Mouse (Mus musculus): ENCODE measurements at regions not wholly inside any gene's neighbourhood (a gene's known extent, or its start where the extent isn't known, plus 50 kb on each side); places are given as distances from the start of the nearest gene placed in this dataset.

DNA sequence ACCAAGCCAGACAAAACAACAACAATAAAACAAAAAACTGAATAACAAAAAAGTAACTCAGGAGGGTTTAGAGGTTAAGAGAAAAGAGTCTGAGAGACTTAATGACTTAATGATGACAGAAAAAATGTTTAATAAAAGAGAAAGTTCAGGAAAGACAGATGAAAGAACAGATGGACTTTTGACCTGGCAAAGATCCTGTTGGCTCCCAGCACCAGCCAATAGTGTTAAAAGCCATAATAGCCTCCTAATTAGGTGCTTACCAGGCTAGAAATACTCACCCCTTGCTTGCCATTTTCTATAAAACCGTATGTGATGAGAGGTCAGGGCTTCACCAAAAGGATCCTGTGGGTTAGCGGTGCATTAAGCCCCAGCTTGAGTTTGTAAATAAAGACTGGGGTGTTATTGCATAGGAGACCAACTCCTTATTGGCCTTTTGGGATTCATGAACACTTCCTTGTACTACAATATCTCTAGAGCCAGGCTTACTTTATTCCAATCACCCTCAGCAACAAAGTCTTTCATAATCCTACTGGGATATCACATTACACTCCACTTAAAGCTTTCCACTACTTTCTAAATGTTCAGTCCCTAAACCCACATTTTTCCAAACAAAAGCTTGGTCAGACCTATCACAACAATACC is 282.1 kb upstream of the Rasa1 start:
- no peak for TF ChIP-seq CTCF (IDR thresholded peaks at IDR 0.05; ENCODE audit: extremely low read depth, insufficient read depth, low read length)
- TF ChIP-seq POLR2A (IDR thresholded peaks at IDR 0.05; ENCODE audit: extremely low read depth, insufficient read depth, low read length) = no peak

All from cortical plate, adult 2 months (tissue).